Mouse (Mus musculus) monocyte, adult 2 months (primary cell): Measurements from ENCODE around the gene Hist2h3c1.
"Not testable (repeated sequence)": the region's sequence is repeated elsewhere in the genome, so short reads cannot be mapped to it uniquely, and the experiment has no call there.

Source experiments
- DNase-seq, 2 experiments: peaks; one replicate each; pipeline ENCODE4 v3.0.0; 2022; ENCODE audit warnings: low spot score in 2 of 2, low read depth in 1 of 2

Hist2h3c1 gene

GRCm38 (mm10) chr3:96280660-96281059 is 34.2 kb downstream of the Hist2h3c1 start:
- no peak for DNase-seq

GRCm38 (mm10) chr3:96284457-96284856 is 38.0 kb downstream of the Hist2h3c1 start:
- DNase-seq = no peak

- DNase-seq = not testable (repeated sequence)
These were observed 40.8 kb downstream of the Hist2h3c1 start for GRCm38 (mm10) chr3:96287334-96287733.

- DNase-seq = no peak
These were observed 42.7 kb downstream of the Hist2h3c1 start for GRCm38 (mm10) chr3:96289201-96289600.

GRCm38 (mm10) chr3:96290727-96291126 is 44.2 kb downstream of the Hist2h3c1 start:
- not testable (repeated sequence) for DNase-seq

GRCm38 (mm10) chr3:96292641-96293040 is 46.2 kb downstream of the Hist2h3c1 start:
- DNase-seq = no peak

- no peak for DNase-seq
These were observed 46.9 kb downstream of the Hist2h3c1 start for GRCm38 (mm10) chr3:96293368-96293767.

- no peak for DNase-seq
These were observed 47.3 kb downstream of the Hist2h3c1 start, which contains the start of gene Fcgr1 for GRCm38 (mm10) chr3:96293787-96294186. Gene Fcgr1 (minus strand): TSS chr3:96293969.
